Mouse (Mus musculus): ENCODE data around the gene Phtf1.

GRCm38 (mm10) chr3:103998724-103999123, 30.8 kb downstream of the Phtf1 start:
- TF ChIP-seq CTCF (IDR thresholded peaks at IDR 0.05; ENCODE audit: borderline replicate concordance, insufficient read depth, low read depth, low read length) (no peak), POLR2A (IDR thresholded peaks at IDR 0.05; ENCODE audit: borderline replicate concordance, insufficient read depth, low read length) (no peak)

Measured in cerebellum, adult 2 months (tissue).